Mouse (Mus musculus): ENCODE measurements at regions not wholly inside any gene's neighbourhood (a gene's known extent, or its start where the extent isn't known, plus 50 kb on each side); places are given as distances from the start of the nearest gene placed in this dataset.

GRCm38 (mm10) chr4:148353969-148354368 is 66.2 kb upstream of the Disp3 start:
- no peak for DNase-seq (ENCODE audit: extremely low spot score, low spot score)
- WGBS, result 83% methylated on average over 3 of the region's 3 CpGs
- H3K27ac ChIP-seq, result no peak overlapping the region; the same call in 1 of the 2 replicates

GRCm38 (mm10) chr4:148352690-148353089 is 64.9 kb upstream of the Disp3 start:
- peaks cover 19% of the 10 kb centered on the region for H3K9me3 ChIP-seq
- no peak overlapping the region for H3K27ac ChIP-seq
- H3K36me3 ChIP-seq (replicated peaks), result no peaks in the 10 kb centered on the region
- H3K4me3 ChIP-seq, result no peak overlapping the region
- H3K27me3 ChIP-seq (ENCODE audit: poor library complexity, severe bottlenecking), result no peaks in the 10 kb centered on the region
- 92% methylated on average over 5 of the region's 5 CpGs for WGBS
- no peak for DNase-seq (ENCODE audit: extremely low spot score, low spot score)
- H3K4me1 ChIP-seq, result peaks cover 9% of the 10 kb centered on the region; the same call in 1 of the 2 replicates

More at GRCm38 (mm10) chr4:148353969-148354368, 66.2 kb upstream of the Disp3 start:
- no peaks in the 10 kb centered on the region for H3K36me3 ChIP-seq (replicated peaks)
- H3K4me3 ChIP-seq, result no peak overlapping the region
- H3K4me1 ChIP-seq, result peaks cover 9% of the 10 kb centered on the region; the same call in 1 of the 2 replicates
- H3K9me3 ChIP-seq, result peaks cover 19% of the 10 kb centered on the region
- H3K27me3 ChIP-seq (ENCODE audit: poor library complexity, severe bottlenecking), result no peaks in the 10 kb centered on the region

GRCm38 (mm10) chr4:148341531-148342157 is 53.9 kb upstream of the Disp3 start:
- Histone ChIP-seq H3K4me1 (peaks cover 12% of the 10 kb centered on the region), H3K4me3 (no peak overlapping the region), H3K9me3 (no peaks in the 10 kb centered on the region; the same call in 1 of the 2 replicates), H3K27me3 (ENCODE audit: poor library complexity, severe bottlenecking) (no peaks in the 10 kb centered on the region), H3K27ac (no peak overlapping the region), H3K36me3 (replicated peaks) (no peaks in the 10 kb centered on the region)
- no peak for DNase-seq (ENCODE audit: extremely low spot score, low spot score)
- WGBS, result 84% methylated on average over 8 of the region's 8 CpGs

GRCm38 (mm10) chr4:148340342-148340741 is 52.6 kb upstream of the Disp3 start:
- Histone ChIP-seq H3K4me3 (no peak overlapping the region), H3K4me1 (peaks cover 12% of the 10 kb centered on the region), H3K36me3 (replicated peaks) (no peaks in the 10 kb centered on the region), H3K9me3 (no peaks in the 10 kb centered on the region), H3K27ac (no peak overlapping the region), H3K27me3 (ENCODE audit: poor library complexity, severe bottlenecking) (no peaks in the 10 kb centered on the region)
- 81% methylated on average over 9 of the region's 9 CpGs for WGBS
- no peak for DNase-seq (ENCODE audit: extremely low spot score, low spot score)

- WGBS, result 69% methylated on average over 13 of the region's 13 CpGs
- Histone ChIP-seq H3K4me1 (peaks cover 12% of the 10 kb centered on the region), H3K27ac (no peak overlapping the region), H3K27me3 (ENCODE audit: poor library complexity, severe bottlenecking) (no peaks in the 10 kb centered on the region), H3K9me3 (no peaks in the 10 kb centered on the region), H3K4me3 (no peak overlapping the region), H3K36me3 (replicated peaks) (no peaks in the 10 kb centered on the region)
- no peak for DNase-seq (ENCODE audit: extremely low spot score, low spot score)
These were observed 50.4 kb upstream of the Disp3 start for GRCm38 (mm10) chr4:148337890-148338880.

Data from forebrain, embryonic 10.5 days (tissue).